Mouse (Mus musculus): ENCODE results near the gene Zfp986. TPM values are rescaled to one million over a fixed set of nuclear protein-coding genes. Genes with fewer than 3 reads are reported as not detected.
"Not testable (repeated sequence)": the region's sequence is repeated elsewhere in the genome, so short reads cannot be mapped to it uniquely, and the experiment has no call there.

Gene Zfp986
- total RNA-seq (2022), result under 1 TPM in 2 of 4 experiments, not detected in 2; 0.58 to 0.60 TPM

- not testable (repeated sequence) for DNase-seq (ENCODE audit: low spot score in 2 of 2)
Observed at GRCm38 (mm10) chr4:145868494-145868893, at the start of gene Zfp986. Gene Zfp986 (plus strand): TSS chr4:145868794.

GRCm38 (mm10) chr4:145819946-145820345 lies 48.6 kb upstream of the Zfp986 start:
- DNase-seq (ENCODE audit: low spot score in 2 of 2), result not testable (repeated sequence)

- not testable (repeated sequence) for DNase-seq (ENCODE audit: low spot score in 2 of 2)
Observed at GRCm38 (mm10) chr4:145825606-145826005, 43.0 kb upstream of the Zfp986 start.

GRCm38 (mm10) chr4:145831328-145832062 lies 37.1 kb upstream of the Zfp986 start:
- DNase-seq (ENCODE audit: low spot score in 2 of 2), result not testable (repeated sequence)

GRCm38 (mm10) chr4:145836300-145836862 lies 32.2 kb upstream of the Zfp986 start:
- DNase-seq (ENCODE audit: low spot score in 2 of 2), result not testable (repeated sequence)

- DNase-seq (ENCODE audit: low spot score in 2 of 2), result not testable (repeated sequence)
Observed at GRCm38 (mm10) chr4:145836863-145837440, 31.6 kb upstream of the Zfp986 start.

- DNase-seq (ENCODE audit: low spot score in 2 of 2), result not testable (repeated sequence)
Observed at GRCm38 (mm10) chr4:145846793-145847192, 21.8 kb upstream of the Zfp986 start.

- not testable (repeated sequence) for DNase-seq (ENCODE audit: low spot score in 2 of 2)
Observed at GRCm38 (mm10) chr4:145848183-145848890, 20.3 kb upstream of the Zfp986 start.

- not testable (repeated sequence) for DNase-seq (ENCODE audit: low spot score in 2 of 2)
Observed at GRCm38 (mm10) chr4:145848891-145849214, 19.7 kb upstream of the Zfp986 start.

GRCm38 (mm10) chr4:145851421-145851820 lies 17.2 kb upstream of the Zfp986 start:
- DNase-seq (ENCODE audit: low spot score in 2 of 2), result not testable (repeated sequence)

GRCm38 (mm10) chr4:145863872-145864271 lies 4.7 kb upstream of the Zfp986 start:
- DNase-seq (ENCODE audit: low spot score in 2 of 2), result not testable (repeated sequence)

Other genes with a start within 250 kb of the Zfp986 start
- under 1 TPM in 1 of 4 experiments, not detected in 3; 0.16 TPM for gene Zfp980, start 198.1 kb upstream of the Zfp986 start, total RNA-seq (2022)
- not detected for gene Zfp987, start 228.5 kb downstream of the Zfp986 start, total RNA-seq (2022)